8 mouse cellular contexts compared by ENCODE assay signal in the genomic region with DNA sequence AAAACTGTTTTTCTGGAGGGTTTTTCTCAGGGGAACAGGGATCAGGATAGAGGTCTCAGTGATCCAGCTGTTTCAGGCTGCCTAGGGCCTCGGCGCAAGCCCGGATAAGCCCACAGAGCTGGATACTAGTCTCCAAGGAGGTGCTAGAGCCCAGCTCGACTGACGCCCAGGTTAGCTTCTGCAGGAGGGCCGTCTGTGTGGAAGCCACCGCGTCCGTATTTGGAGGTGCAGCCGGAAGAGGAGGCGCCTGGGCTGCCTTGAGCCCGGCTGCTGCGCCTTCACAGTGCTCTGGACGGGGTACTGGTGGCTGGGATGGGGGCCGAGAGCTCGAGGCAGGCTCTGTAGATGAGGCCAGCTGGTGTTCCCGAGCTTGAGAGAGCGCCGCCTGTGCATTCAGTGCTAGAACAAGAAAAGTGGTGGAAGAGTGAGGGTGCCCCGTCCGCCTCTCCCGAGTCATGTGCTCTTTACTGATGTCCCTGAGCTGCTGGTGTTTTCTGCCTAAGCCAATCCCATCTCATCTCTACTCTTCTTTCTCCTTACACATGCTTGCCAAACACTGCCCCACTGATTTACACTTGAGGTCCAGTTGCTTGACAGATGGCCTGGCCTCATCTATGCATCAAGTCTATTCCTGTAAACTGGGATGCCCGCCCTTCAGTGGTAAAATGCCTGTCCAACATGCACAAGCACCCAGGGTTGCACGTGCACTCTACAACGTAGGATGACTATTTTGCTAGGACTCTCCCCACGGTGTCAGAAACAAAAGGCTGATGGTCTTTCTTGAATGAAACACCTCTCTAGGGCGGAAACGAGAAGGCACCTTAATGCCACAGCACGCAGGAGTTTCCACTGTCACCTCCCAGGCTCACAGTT. TPM values are rescaled to one million over a fixed set of nuclear protein-coding genes. Genes with fewer than 3 reads are reported as not detected.
DNase-seq lines count a peak whose midpoint lies in the region; ATAC-seq lines count a peak whose summit lies in the region.

No protein-coding gene starts in this region.

- peak overlapping the region; percentile 98 for H3K4me2 ChIP-seq in neural tube, embryonic 11.5 days (ENCODE audit: low read depth)
- H3K4me2 ChIP-seq in embryonic facial prominence, embryonic 11.5 days (ENCODE audit: low read depth, low read length), result peak overlapping the region; percentile 95
- H3K4me2 ChIP-seq in hindbrain, embryonic 14.5 days (replicated peaks), result peak overlapping the region; percentile 100

- DNase-seq in neural tube, embryonic 11.5 days (ENCODE audit: low spot score), result no peak
- DNase-seq in neural tube, embryonic 10.5 days (ENCODE audit: extremely low spot score, low spot score), result no peak
- no peak for DNase-seq in embryonic facial prominence, embryonic 11.5 days (ENCODE audit: low spot score)
- no peak for DNase-seq in hindbrain, embryonic 14.5 days (ENCODE audit: low spot score)
- DNase-seq in lung, postnatal 10 days, result peak; percentile 61
- no peak for DNase-seq in yolk sac, embryonic 10.5 days (ENCODE audit: low spot score)

- peak overlapping the region; percentile 83 for H3K4me3 ChIP-seq in neural tube, embryonic 11.5 days (ENCODE audit: low read depth, low read length)
- peak overlapping the region; percentile 83 for H3K4me3 ChIP-seq in embryonic facial prominence, embryonic 11.5 days (ENCODE audit: low read depth, low read length)
- H3K4me3 ChIP-seq in hindbrain, embryonic 14.5 days (replicated peaks; ENCODE audit: low read length), result peak overlapping the region; percentile 89

- WGBS in neural tube, embryonic 11.5 days, result 74% methylated on average over 29 of the region's 29 CpGs
- 75% methylated on average over 29 of the region's 29 CpGs for WGBS in embryonic facial prominence, embryonic 11.5 days
- 73% methylated on average over 29 of the region's 29 CpGs for WGBS in hindbrain, embryonic 14.5 days

- no peak for ATAC-seq in neural tube, embryonic 11.5 days (ENCODE audit: insufficient read depth, low FRiP score, low TSS enrichment)
- ATAC-seq in embryonic facial prominence, embryonic 11.5 days (replicated peaks; ENCODE audit: insufficient number of reproducible peaks, low FRiP score, low TSS enrichment, low read depth), result no peak
- no peak for ATAC-seq in hindbrain, embryonic 14.5 days (ENCODE audit: low FRiP score)
- no peak for ATAC-seq in frontal cortex, adult (ENCODE audit: low TSS enrichment)
- no peak for ATAC-seq in CD4-positive, CD25-positive, alpha-beta regulatory T cell, adult 4 months

- H3K9ac ChIP-seq in neural tube, embryonic 11.5 days (ENCODE audit: low read length), result peak overlapping the region; percentile 64
- peak overlapping the region; percentile 77 for H3K9ac ChIP-seq in embryonic facial prominence, embryonic 11.5 days (replicated peaks; ENCODE audit: low read length)
- H3K9ac ChIP-seq in hindbrain, embryonic 14.5 days, result peak overlapping the region; percentile 85

- no peaks in the 10 kb centered on the region for H3K36me3 ChIP-seq in neural tube, embryonic 11.5 days (ENCODE audit: control insufficient read depth, insufficient read depth, low read length)
- no peaks in the 10 kb centered on the region; the same call in 1 of the 2 replicates for H3K36me3 ChIP-seq in embryonic facial prominence, embryonic 11.5 days (replicated peaks; ENCODE audit: control insufficient read depth, insufficient read depth, low read depth, low read length)
- peaks cover 12% of the 10 kb centered on the region; the same call in 1 of the 2 replicates for H3K36me3 ChIP-seq in hindbrain, embryonic 14.5 days (replicated peaks; ENCODE audit: control insufficient read depth, insufficient read depth)

- no peak overlapping the region for H3K27ac ChIP-seq in neural tube, embryonic 11.5 days (ENCODE audit: low read depth, low read length)
- H3K27ac ChIP-seq in embryonic facial prominence, embryonic 11.5 days (replicated peaks; ENCODE audit: low read depth, low read length), result no peak overlapping the region
- no peak overlapping the region for H3K27ac ChIP-seq in hindbrain, embryonic 14.5 days

- peaks cover 38% of the 10 kb centered on the region for H3K4me1 ChIP-seq in neural tube, embryonic 11.5 days (ENCODE audit: control insufficient read depth, insufficient read depth, low read length)
- peaks cover 10% of the 10 kb centered on the region for H3K4me1 ChIP-seq in embryonic facial prominence, embryonic 11.5 days (ENCODE audit: control insufficient read depth, insufficient read depth, low read length)
- peaks cover 49% of the 10 kb centered on the region for H3K4me1 ChIP-seq in hindbrain, embryonic 14.5 days (replicated peaks; ENCODE audit: control insufficient read depth, insufficient read depth, low read length)

- H3K9me3 ChIP-seq in neural tube, embryonic 11.5 days (ENCODE audit: control insufficient read depth, low read length), result no peaks in the 10 kb centered on the region
- no peaks in the 10 kb centered on the region for H3K9me3 ChIP-seq in embryonic facial prominence, embryonic 11.5 days (replicated peaks; ENCODE audit: control insufficient read depth, low read length)
- H3K9me3 ChIP-seq in hindbrain, embryonic 14.5 days (ENCODE audit: control insufficient read depth, low read length), result no peaks in the 10 kb centered on the region

- H3K27me3 ChIP-seq in neural tube, embryonic 11.5 days (ENCODE audit: control insufficient read depth, insufficient read depth, low read length), result no peaks in the 10 kb centered on the region
- no peaks in the 10 kb centered on the region for H3K27me3 ChIP-seq in embryonic facial prominence, embryonic 11.5 days (ENCODE audit: control insufficient read depth, insufficient read depth, low read length)
- H3K27me3 ChIP-seq in hindbrain, embryonic 14.5 days (ENCODE audit: control insufficient read depth, insufficient read depth, low read length), result 0 out of 2 replicates have a peak, but pooled peaks cover 2% of the 10 kb centered on the region

RNA-seq across cellular contexts. Expression of gene Fam89b, which starts 1.1 kb away (rescaled TPM):
- 167 and 184 TPM in 2 replicates for polyA plus RNA-seq in neural tube, embryonic 11.5 days (2014; fragmentation: Nextera tagmentation; extraction: Ambion mirVana)
- 137 and 151 TPM in 2 replicates for polyA plus RNA-seq in embryonic facial prominence, embryonic 11.5 days (2014; fragmentation: Nextera tagmentation; extraction: Ambion mirVana)
- polyA plus RNA-seq in hindbrain, embryonic 14.5 days (2014; fragmentation: Nextera tagmentation; extraction: Ambion mirVana), result 140 and 144 TPM in 2 replicates
- polyA plus RNA-seq in CD4-positive, CD25-positive, alpha-beta regulatory T cell, adult 4 months (2017; shearing (Covaris generic)), result 10 to 100 TPM; 43.5 to 55.3 TPM

RNA-seq across cellular contexts. Expression of gene Ehbp1l1, which starts 4.4 kb away (rescaled TPM):
- polyA plus RNA-seq in neural tube, embryonic 11.5 days (2014; fragmentation: Nextera tagmentation; extraction: Ambion mirVana), result 5.1 and 6.8 TPM in 2 replicates
- 4.5 and 5.5 TPM in 2 replicates for polyA plus RNA-seq in embryonic facial prominence, embryonic 11.5 days (2014; fragmentation: Nextera tagmentation; extraction: Ambion mirVana)
- polyA plus RNA-seq in hindbrain, embryonic 14.5 days (2014; fragmentation: Nextera tagmentation; extraction: Ambion mirVana), result 9.2 and 12.5 TPM in 2 replicates
- polyA plus RNA-seq in CD4-positive, CD25-positive, alpha-beta regulatory T cell, adult 4 months (2017; shearing (Covaris generic)), result 10 to 100 TPM; 14.4 to 20.7 TPM

RNA-seq across cellular contexts. Expression of gene Ltbp3, which starts 10.2 kb away (rescaled TPM):
- 5.2 and 9.7 TPM in 2 replicates for polyA plus RNA-seq in neural tube, embryonic 11.5 days (2014; fragmentation: Nextera tagmentation; extraction: Ambion mirVana)
- 5.9 and 9.5 TPM in 2 replicates for polyA plus RNA-seq in embryonic facial prominence, embryonic 11.5 days (2014; fragmentation: Nextera tagmentation; extraction: Ambion mirVana)
- 13.8 and 15.8 TPM in 2 replicates for polyA plus RNA-seq in hindbrain, embryonic 14.5 days (2014; fragmentation: Nextera tagmentation; extraction: Ambion mirVana)
- polyA plus RNA-seq in CD4-positive, CD25-positive, alpha-beta regulatory T cell, adult 4 months (2017; shearing (Covaris generic)), result not detected

RNA-seq across cellular contexts. Expression of gene Kcnk7, which starts 26.4 kb away (rescaled TPM):
- polyA plus RNA-seq in neural tube, embryonic 11.5 days (2014; fragmentation: Nextera tagmentation; extraction: Ambion mirVana), result not detected in 2 replicates
- polyA plus RNA-seq in embryonic facial prominence, embryonic 11.5 days (2014; fragmentation: Nextera tagmentation; extraction: Ambion mirVana), result not detected in 2 replicates
- 0.36 TPM in 1 of 2 replicates, not detected in the other for polyA plus RNA-seq in hindbrain, embryonic 14.5 days (2014; fragmentation: Nextera tagmentation; extraction: Ambion mirVana)
- polyA plus RNA-seq in CD4-positive, CD25-positive, alpha-beta regulatory T cell, adult 4 months (2017; shearing (Covaris generic)), result 1 to 10 TPM; 1.9 to 2.4 TPM

RNA-seq across cellular contexts. Expression of gene Scyl1, which starts 40.7 kb away (rescaled TPM):
- polyA plus RNA-seq in neural tube, embryonic 11.5 days (2014; fragmentation: Nextera tagmentation; extraction: Ambion mirVana), result 63.9 and 67.4 TPM in 2 replicates
- polyA plus RNA-seq in embryonic facial prominence, embryonic 11.5 days (2014; fragmentation: Nextera tagmentation; extraction: Ambion mirVana), result 53.9 and 55.0 TPM in 2 replicates
- 73.5 and 76.7 TPM in 2 replicates for polyA plus RNA-seq in hindbrain, embryonic 14.5 days (2014; fragmentation: Nextera tagmentation; extraction: Ambion mirVana)
- polyA plus RNA-seq in CD4-positive, CD25-positive, alpha-beta regulatory T cell, adult 4 months (2017; shearing (Covaris generic)), result 10 to 100 TPM; 15.1 to 19.4 TPM
